Mouse (Mus musculus): Measurements from ENCODE around the gene Plekhm2.

Gene Plekhm2

DNA sequence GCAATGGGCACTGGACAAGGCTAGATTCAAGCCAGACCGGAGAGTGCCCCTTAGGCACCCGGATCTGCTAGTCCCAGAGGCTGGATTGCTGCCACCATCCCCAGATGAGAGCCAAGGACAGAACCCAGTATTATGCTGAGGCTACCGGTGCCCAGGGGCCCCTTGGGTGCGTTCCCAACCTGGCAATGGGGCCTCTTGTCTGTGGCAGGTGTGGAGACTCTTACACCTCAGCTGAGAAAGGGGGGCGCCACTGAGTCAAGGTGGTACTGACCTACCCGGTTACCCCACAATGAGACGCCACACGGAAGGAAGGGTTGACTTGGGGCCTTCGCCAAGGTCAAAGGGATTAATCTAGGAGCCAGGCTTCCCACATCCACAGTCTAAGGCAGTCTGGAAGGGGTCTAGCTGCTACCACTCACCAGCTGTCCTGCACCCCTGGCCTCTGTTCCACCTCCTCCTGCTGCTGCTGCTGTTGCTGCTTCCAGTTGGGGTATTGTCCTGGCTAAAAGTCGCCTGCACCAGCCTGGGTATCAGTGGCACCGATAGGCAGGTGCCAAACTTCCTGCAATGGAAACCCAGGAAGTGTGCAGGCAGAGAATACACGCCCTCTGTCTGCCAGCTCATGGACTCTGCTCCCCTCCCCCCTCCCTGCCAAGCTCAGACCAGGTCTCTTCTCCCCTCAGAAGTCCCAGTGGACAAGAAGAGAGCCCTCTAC lies 63.4 kb downstream of the Plekhm2 start:
- no peak for DNase-seq

GRCm38 (mm10) chr4:141600364-141600763 lies 64.3 kb downstream of the Plekhm2 start:
- no peak for DNase-seq

GRCm38 (mm10) chr4:141599251-141600141 lies 65.2 kb downstream of the Plekhm2 start:
- no peak for DNase-seq

DNA sequence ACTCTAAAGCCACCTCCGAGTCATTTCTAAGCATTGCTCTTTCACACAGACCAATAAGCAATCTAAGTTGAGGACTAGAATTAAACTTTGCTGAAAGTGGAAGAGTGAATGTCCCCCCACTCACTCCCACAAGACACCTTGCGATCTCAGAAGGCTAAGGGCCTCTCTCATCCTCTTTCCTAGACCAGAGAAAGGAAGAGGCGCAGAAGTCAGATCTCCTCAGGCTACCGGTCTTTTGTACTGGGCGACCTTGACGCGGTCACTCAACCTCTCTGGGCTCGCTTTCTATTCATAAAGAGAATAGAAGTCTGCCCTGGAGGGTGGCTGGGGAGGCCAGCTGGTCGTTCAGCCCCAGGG lies 65.8 kb downstream of the Plekhm2 start:
- no peak for DNase-seq

DNA sequence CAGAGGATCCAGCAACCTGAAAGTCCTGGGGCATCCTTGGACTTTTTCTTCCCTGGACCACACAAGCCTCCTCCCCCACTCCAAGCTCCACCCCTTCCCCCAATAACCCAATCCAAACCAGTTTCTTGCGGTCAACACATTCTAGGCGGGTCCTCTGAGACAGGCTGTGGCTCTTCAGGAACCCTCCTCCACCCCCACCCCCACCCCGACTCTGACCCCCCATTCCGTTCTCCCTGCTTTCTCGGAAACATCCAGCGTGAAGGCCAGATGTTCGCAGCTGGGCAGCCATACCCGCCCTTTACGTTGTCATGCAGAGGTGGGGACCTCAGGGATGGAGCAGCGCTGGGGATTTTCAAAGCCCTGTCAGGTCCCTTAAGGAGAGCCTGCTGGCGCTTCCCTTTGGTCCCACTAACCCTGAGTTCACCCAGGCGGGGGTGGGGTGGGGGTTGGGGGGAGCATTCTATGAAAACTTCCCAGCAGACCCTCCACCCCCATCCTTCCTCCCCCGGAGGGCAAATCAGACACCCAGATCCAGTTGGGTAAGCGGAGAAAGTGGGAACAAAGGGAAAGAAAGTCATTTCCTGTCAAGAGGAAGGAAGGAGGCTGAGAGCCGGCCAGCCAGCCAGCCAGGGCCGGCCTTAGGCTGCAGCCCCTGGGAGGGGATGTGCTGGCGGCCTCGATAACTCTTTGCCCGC lies 66.4 kb downstream of the Plekhm2 start:
- DNase-seq: no peak

- no peak for DNase-seq
Observed at GRCm38 (mm10) chr4:141596700-141597328, 67.9 kb downstream of the Plekhm2 start.

GRCm38 (mm10) chr4:141595605-141596268 lies 69.0 kb downstream of the Plekhm2 start:
- no peak for DNase-seq

GRCm38 (mm10) chr4:141595138-141595537 lies 69.6 kb downstream of the Plekhm2 start:
- DNase-seq: no peak

- DNase-seq: peak in 1 of 2 experiments; percentile 31
Observed at GRCm38 (mm10) chr4:141591547-141591946, 73.2 kb downstream of the Plekhm2 start.

DNA sequence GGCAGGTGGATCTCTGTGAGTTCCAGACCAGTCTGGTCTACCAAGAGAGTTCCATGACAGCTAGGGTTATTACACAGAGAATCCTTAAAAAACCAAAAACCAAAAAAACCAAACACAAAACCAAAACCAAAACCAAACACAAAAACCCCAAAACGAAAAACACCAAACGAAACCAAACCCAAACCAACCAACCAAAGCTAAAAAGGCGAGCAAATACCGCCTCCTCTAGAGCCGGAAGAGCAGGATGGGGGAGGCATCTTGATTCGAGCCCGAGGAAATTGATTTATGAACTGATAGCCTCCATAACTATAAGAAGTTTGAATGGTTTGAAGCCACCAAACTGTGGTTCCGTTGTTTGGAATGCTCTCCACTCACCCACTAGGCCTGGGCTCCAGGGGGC lies 80.8 kb downstream of the Plekhm2 start:
- DNase-seq: no peak

- no peak for DNase-seq
Observed at GRCm38 (mm10) chr4:141581051-141581450, 83.6 kb downstream of the Plekhm2 start.

GRCm38 (mm10) chr4:141578833-141579232 lies 85.9 kb downstream of the Plekhm2 start:
- no peak for DNase-seq

DNA sequence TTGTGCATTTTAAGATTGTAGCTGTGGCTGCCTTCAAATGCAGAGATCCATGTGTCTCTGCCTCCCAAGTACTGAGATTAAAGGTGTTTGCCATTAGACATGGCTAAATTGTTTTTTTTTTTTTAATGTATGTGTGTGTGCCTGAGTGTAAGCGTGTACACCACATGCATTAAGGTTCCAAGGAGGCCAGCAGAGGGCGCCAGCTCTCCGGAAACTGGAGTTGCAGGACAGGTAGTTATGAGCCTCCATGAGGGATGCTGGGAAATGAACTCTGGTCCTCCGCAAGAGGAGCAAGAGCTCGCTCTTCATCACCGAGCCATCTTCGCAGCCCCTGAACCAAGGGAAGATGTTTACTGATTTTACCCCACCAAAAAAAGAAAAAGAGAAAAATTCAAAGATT lies 87.8 kb downstream of the Plekhm2 start:
- no peak for DNase-seq

GRCm38 (mm10) chr4:141576404-141576803 lies 88.3 kb downstream of the Plekhm2 start:
- no peak for DNase-seq

Measured in spleen, adult 18-20 months (tissue).